Mouse (Mus musculus): ENCODE results near the gene Rabep2. TPM values are rescaled to one million over a fixed set of nuclear protein-coding genes. Genes with fewer than 3 reads are reported as not detected.
"Not testable (repeated sequence)": the region's sequence is repeated elsewhere in the genome, so short reads cannot be mapped to it uniquely, and the experiment has no call there.

Rabep2 gene
- total RNA-seq, 2 experiments from 2014 or later, result 4.9 to 12.9 TPM

GRCm38 (mm10) chr7:126487617-126488385 is 59.2 kb downstream of the Rabep2 start:
- not testable (repeated sequence) for ATAC-seq (replicated peaks; ENCODE audit: poor library complexity)

- ATAC-seq (replicated peaks; ENCODE audit: poor library complexity), result no peak
These were observed 62.4 kb downstream of the Rabep2 start for GRCm38 (mm10) chr7:126491005-126491404.

GRCm38 (mm10) chr7:126491973-126492372 is 63.4 kb downstream of the Rabep2 start:
- ATAC-seq (replicated peaks; ENCODE audit: poor library complexity), result no peak

- ATAC-seq (replicated peaks; ENCODE audit: poor library complexity), result no peak; the same call in 1 of the 2 replicates
These were observed 65.6 kb downstream of the Rabep2 start for GRCm38 (mm10) chr7:126494120-126494519.

GRCm38 (mm10) chr7:126496475-126496874 is 67.9 kb downstream of the Rabep2 start:
- ATAC-seq (replicated peaks; ENCODE audit: poor library complexity), result no peak

GRCm38 (mm10) chr7:126497966-126498365 is 69.4 kb downstream of the Rabep2 start:
- no peak for ATAC-seq (replicated peaks; ENCODE audit: poor library complexity)

Other genes starting within 250 kb of the Rabep2 start
- 124 and 125 TPM in 2 replicates for gene Xpo6, start 228.3 kb upstream of the Rabep2 start, total RNA-seq (2015)
- 38.4 and 51.4 TPM in 2 replicates for gene Xpo6, start 228.3 kb upstream of the Rabep2 start, total RNA-seq (2017)
- 0.95 and 1.7 TPM in 2 replicates for gene Sbk1, start 156.1 kb upstream of the Rabep2 start, total RNA-seq (2015)
- gene Sbk1, start 156.1 kb upstream of the Rabep2 start, total RNA-seq (2017), result 1.5 and 2.0 TPM in 2 replicates
- gene Lat, start 59.2 kb upstream of the Rabep2 start, total RNA-seq (2015), result 0.35 and 2.8 TPM in 2 replicates
- gene Lat, start 59.2 kb upstream of the Rabep2 start, total RNA-seq (2017), result 1.0 and 1.6 TPM in 2 replicates
- 8.3 and 8.4 TPM in 2 replicates for gene Spns1, start 51.3 kb upstream of the Rabep2 start, total RNA-seq (2015)
- gene Spns1, start 51.3 kb upstream of the Rabep2 start, total RNA-seq (2017), result 8.4 and 16.2 TPM in 2 replicates
- gene Nfatc2ip, start 32.0 kb upstream of the Rabep2 start, total RNA-seq (2015), result 11.4 and 12.2 TPM in 2 replicates
- 14.9 and 15.3 TPM in 2 replicates for gene Nfatc2ip, start 32.0 kb upstream of the Rabep2 start, total RNA-seq (2017)
- not detected in 2 replicates for gene Cd19, start 13.9 kb upstream of the Rabep2 start, total RNA-seq (2015)
- not detected in 2 replicates for gene Cd19, start 13.9 kb upstream of the Rabep2 start, total RNA-seq (2017)
- not detected in 2 replicates for gene Atp2a1, start 34.3 kb downstream of the Rabep2 start, total RNA-seq (2015)
- not detected in 2 replicates for gene Atp2a1, start 34.3 kb downstream of the Rabep2 start, total RNA-seq (2017)
- gene Sh2b1, start 46.7 kb downstream of the Rabep2 start, total RNA-seq (2015), result 33.4 and 36.3 TPM in 2 replicates
- gene Sh2b1, start 46.7 kb downstream of the Rabep2 start, total RNA-seq (2017), result 19.3 and 20.1 TPM in 2 replicates
- 89.9 and 97.9 TPM in 2 replicates for gene Tufm, start 58.6 kb downstream of the Rabep2 start, total RNA-seq (2015)
- gene Tufm, start 58.6 kb downstream of the Rabep2 start, total RNA-seq (2017), result 85.6 and 89.2 TPM in 2 replicates
- gene Atxn2l, start 74.7 kb downstream of the Rabep2 start, total RNA-seq (2015), result 86.9 and 88.6 TPM in 2 replicates
- gene Atxn2l, start 74.7 kb downstream of the Rabep2 start, total RNA-seq (2017), result 29.0 and 29.5 TPM in 2 replicates
- gene Eif3c, start 137.7 kb downstream of the Rabep2 start, total RNA-seq (2015), result 198 and 210 TPM in 2 replicates
- gene Eif3c, start 137.7 kb downstream of the Rabep2 start, total RNA-seq (2017), result 226 and 261 TPM in 2 replicates
- gene Apobr, start 156.2 kb downstream of the Rabep2 start, total RNA-seq (2015), result 1.1 and 1.9 TPM in 2 replicates
- gene Apobr, start 156.2 kb downstream of the Rabep2 start, total RNA-seq (2017), result 4.2 and 4.9 TPM in 2 replicates
- 33.0 and 36.3 TPM in 2 replicates for gene Cln3, start 157.1 kb downstream of the Rabep2 start, total RNA-seq (2015)
- gene Cln3, start 157.1 kb downstream of the Rabep2 start, total RNA-seq (2017), result 9.2 and 19.9 TPM in 2 replicates
- gene Il27, start 166.2 kb downstream of the Rabep2 start, total RNA-seq (2015), result 0.81 TPM in 1 of 2 replicates, not detected in the other
- gene Il27, start 166.2 kb downstream of the Rabep2 start, total RNA-seq (2017), result 0.29 and 1.1 TPM in 2 replicates
- gene Nupr1, start 202.1 kb downstream of the Rabep2 start, total RNA-seq (2015), result 0.17 and 1.6 TPM in 2 replicates
- gene Nupr1, start 202.1 kb downstream of the Rabep2 start, total RNA-seq (2017), result 0.92 and 1.3 TPM in 2 replicates
- gene Sgf29, start 220.6 kb downstream of the Rabep2 start, total RNA-seq (2015), result 65.7 and 74.6 TPM in 2 replicates
- 40.1 and 52.5 TPM in 2 replicates for gene Sgf29, start 220.6 kb downstream of the Rabep2 start, total RNA-seq (2017)
- 1.7 and 3.2 TPM in 2 replicates for gene Sult1a1, start 247.7 kb downstream of the Rabep2 start, total RNA-seq (2015)
- gene Sult1a1, start 247.7 kb downstream of the Rabep2 start, total RNA-seq (2017), result 1.0 and 3.6 TPM in 2 replicates